20 mouse cellular contexts compared by ENCODE assay signal in genomic region chr11:105390290-105390689, GRCm38 (mm10).
DNase-seq lines count a peak whose midpoint lies in the region; ATAC-seq lines count a peak whose summit lies in the region.
"Had no signal": no experiment of that assay in that cellular context is flagged by ENCODE, and none has a peak within 500 bp of the region (broad histone marks: within the 10 kb centered on the region; RNA-seq: fewer than 3 reads in every experiment).

No protein-coding gene starts in this region.

- ATAC-seq in frontal cortex, adult (ENCODE audit: low TSS enrichment): peak; percentile 75
- ATAC-seq: activated CD4-positive, CD25-positive, alpha-beta regulatory T cell, adult 4 months; CD4-positive, CD25-positive, alpha-beta regulatory T cell, adult 4 months; forebrain, embryonic 14.5 days; forebrain, embryonic 16.5 days; Patski had no signal

- DNase-seq in frontal cortex, postnatal 10 days (ENCODE audit: low spot score in 2 of 2): no peak
- DNase-seq in right cerebral cortex, adult 18-20 months: peak; percentile 19
- no peak for DNase-seq in right cerebral cortex, postnatal 10 days (ENCODE audit: low spot score in 2 of 2)
- DNase-seq in telencephalon, adult 2 months (ENCODE audit: low read depth, low spot score): peak; percentile 46
- DNase-seq in adrenal gland, adult 2 months: no peak
- DNase-seq: adrenal gland, postnatal 10 days; adrenal gland, postnatal 25 days; B cell, adult 2 months; cerebellum, adult 11-12 months; cerebellum, adult 2 months; cerebellum, adult 9-10 months; cerebellum, postnatal 10 days; cerebellum, postnatal 25 days; embryo, embryonic 11 days had no signal

Comparison
In these comparisons a context has a peak if more than half of its experiments do, and no peak if none do; other contexts are left out.
1. DNase-seq: peak in right cerebral cortex, adult 18-20 months (single experiment) and telencephalon, adult 2 months (single experiment); none in frontal cortex, postnatal 10 days (0 of 2), right cerebral cortex, postnatal 10 days (0 of 2) and adrenal gland, adult 2 months (single experiment).